Mouse (Mus musculus) midbrain, postnatal 0 days (tissue): Measurements from ENCODE around the gene Trim80. TPM values are rescaled to one million over a fixed set of nuclear protein-coding genes. Genes with fewer than 3 reads are reported as not detected.

ENCODE experiments used
- ATAC-seq: fragments of 200-750 bp; cut with Nextera tagmentation; 2 replicates; pipeline ENCODE4 v1.8.0; 2017; ENCODE audit warnings: moderate number of reproducible peaks, mild to moderate bottlenecking, moderate TSS enrichment, moderate library complexity; ENCODE audit not compliant: low FRiP score
- DNase-seq: peaks from one replicate; pipeline ENCODE4 v3.0.0-alpha.2; 2015; ENCODE audit warnings: low spot score
- H3K27ac ChIP-seq: fragments of 300-500 bp; sonication (generic); 2 replicates; pipeline ENCODE4 v1.5.1; 2014; ENCODE audit warnings: low read depth, mild to moderate bottlenecking, low read length, mixed read lengths
- H3K27me3 ChIP-seq: fragments of 300-500 bp; sonication (generic); 2 replicates; pipeline ENCODE4 v1.6.1; 2014; ENCODE audit warnings: low read length, control low read depth, mixed read lengths; ENCODE audit not compliant: insufficient read depth
- H3K36me3 ChIP-seq: fragments of 300-500 bp; sonication (generic); 2 replicates; pipeline ENCODE4 v1.6.1; 2014; ENCODE audit warnings: low read length, control low read depth, mixed read lengths; ENCODE audit not compliant: insufficient read depth
- H3K4me1 ChIP-seq: fragments of 300-500 bp; sonication (generic); 2 replicates; pipeline ENCODE4 v1.6.1; 2014; ENCODE audit warnings: mild to moderate bottlenecking, control low read depth, antibody characterized with exemption, low read length, mixed read lengths; ENCODE audit not compliant: insufficient read depth
- H3K4me2 ChIP-seq: fragments of 300-500 bp; sonication (generic); 2 replicates; pipeline ENCODE4 v1.6.1; 2014; ENCODE audit warnings: low read depth, mild to moderate bottlenecking, low read length, mixed read lengths; ENCODE audit not compliant: poor library complexity, severe bottlenecking
- H3K4me3 ChIP-seq: fragments of 300-500 bp; sonication (generic); 2 replicates; pipeline ENCODE4 v1.5.1; 2014; ENCODE audit warnings: low read depth, mild to moderate bottlenecking, low read length, moderate library complexity
- H3K9ac ChIP-seq: fragments of 300-500 bp; sonication (generic); replicated peaks from 2 replicates; pipeline ENCODE4 v1.6.1; 2014; ENCODE audit warnings: mild to moderate bottlenecking, low read length, moderate library complexity, mixed read lengths; ENCODE audit not compliant: poor library complexity, severe bottlenecking
- H3K9me3 ChIP-seq: fragments of 300-500 bp; sonication (generic); 2 replicates; pipeline ENCODE4 v1.6.1; 2016; ENCODE audit warnings: low read length, control low read depth
- CTCF ChIP-seq: IDR thresholded peaks from 2 replicates; pipeline ENCODE4 v1.5.1; 2016; ENCODE audit warnings: antibody characterized with exemption, mild to moderate bottlenecking
- WGBS: fragments of 180-500 bp; shearing (Covaris S2); extraction: QIAGEN DNeasy Blood & Tissue Kit; methylation state at CpG from one replicate; pipeline ENCODE4 v1.1.7; 2014; 5-methylcytosine and 5-hydroxymethylcytosine counted together
- polyA plus RNA-seq: library from polyadenylated mRNA; unstranded; fragments of >200 nt; fragmentation: Nextera tagmentation; extraction: Ambion mirVana; gene quantifications from 2 replicates; pipeline ENCODE4 v1.2.1, GENCODE M21; 2015
- total RNA-seq: library from RNA; depleted of rRNA; stranded (reverse); fragments of >200 nt; gene quantifications from 2 replicates; pipeline ENCODE4 v1.2.3, GENCODE M21; 2014

Gene Trim80
- total and polyA plus RNA-seq, 2 experiments from 2014 or later: 0.44 TPM; not detected in 1

GRCm38 (mm10) chr11:115478296-115478938, 38.1 kb downstream of the Trim80 start:
- H3K4me1 ChIP-seq: peaks cover 5% of the 10 kb centered on the region; the same call in 1 of the 2 replicates
- H3K4me3 ChIP-seq: no peak overlapping the region
- no peaks in the 10 kb centered on the region for H3K27me3 ChIP-seq
- no peaks in the 10 kb centered on the region for H3K36me3 ChIP-seq
- no peak overlapping the region for H3K4me2 ChIP-seq
- no peak overlapping the region for H3K9ac ChIP-seq
- ATAC-seq (no peak), DNase-seq (no peak)
- H3K27ac ChIP-seq: no peak overlapping the region
- no peak for TF ChIP-seq CTCF
- WGBS: 91% methylated on average over 9 of the region's 9 CpGs
- no peaks in the 10 kb centered on the region for H3K9me3 ChIP-seq

GRCm38 (mm10) chr11:115481553-115482259, 41.4 kb downstream of the Trim80 start:
- H3K4me1 ChIP-seq: no peaks in the 10 kb centered on the region; the same call in 1 of the 2 replicates
- ATAC-seq: no peak
- H3K27me3 ChIP-seq: no peaks in the 10 kb centered on the region
- no peak overlapping the region for H3K4me2 ChIP-seq
- no peak overlapping the region for H3K27ac ChIP-seq
- H3K9ac ChIP-seq: no peak overlapping the region
- 0 out of 2 replicates have a peak, but pooled peaks cover 3% of the 10 kb centered on the region for H3K36me3 ChIP-seq
- no peaks in the 10 kb centered on the region for H3K9me3 ChIP-seq
- no peak for DNase-seq
- TF ChIP-seq CTCF: no peak
- 87% methylated on average over 6 of the region's 6 CpGs for WGBS
- no peak overlapping the region for H3K4me3 ChIP-seq

GRCm38 (mm10) chr11:115483278-115483677, 42.9 kb downstream of the Trim80 start:
- Histone ChIP-seq H3K27me3 (no peaks in the 10 kb centered on the region), H3K27ac (no peak overlapping the region), H3K4me3 (no peak overlapping the region), H3K9me3 (no peaks in the 10 kb centered on the region), H3K9ac (no peak overlapping the region), H3K4me2 (no peak overlapping the region), H3K36me3 (0 out of 2 replicates have a peak, but pooled peaks cover 3% of the 10 kb centered on the region), H3K4me1 (no peaks in the 10 kb centered on the region)
- DNase-seq (no peak), ATAC-seq (no peak)
- WGBS: 68% methylated on average over 11 of the region's 11 CpGs
- no peak for TF ChIP-seq CTCF

- no peaks in the 10 kb centered on the region for H3K4me1 ChIP-seq
- no peak overlapping the region for H3K27ac ChIP-seq
- ATAC-seq: no peak
- WGBS: 19% methylated on average over 6 of the region's 6 CpGs
- peak; percentile 96 for TF ChIP-seq CTCF
- H3K36me3 ChIP-seq: peaks cover 7% of the 10 kb centered on the region
- no peak overlapping the region for H3K4me2 ChIP-seq
- H3K27me3 ChIP-seq: no peaks in the 10 kb centered on the region
- no peak overlapping the region for H3K4me3 ChIP-seq
- H3K9ac ChIP-seq: no peak overlapping the region
- H3K9me3 ChIP-seq: no peaks in the 10 kb centered on the region
- peak; percentile 82 for DNase-seq
Observed at GRCm38 (mm10) chr11:115483726-115484125, 43.4 kb downstream of the Trim80 start.

GRCm38 (mm10) chr11:115485155-115485554, 44.8 kb downstream of the Trim80 start:
- ATAC-seq (no peak), DNase-seq (no peak)
- Histone ChIP-seq H3K27ac (0 out of 2 replicates have a peak overlapping the region, but pooled peaks have one; percentile 12), H3K9me3 (no peaks in the 10 kb centered on the region), H3K27me3 (no peaks in the 10 kb centered on the region), H3K9ac (no peak overlapping the region), H3K36me3 (peaks cover 13% of the 10 kb centered on the region), H3K4me3 (no peak overlapping the region), H3K4me1 (no peaks in the 10 kb centered on the region), H3K4me2 (no peak overlapping the region)
- TF ChIP-seq CTCF: no peak
- WGBS: 30% methylated on average over 12 of the region's 12 CpGs

- Histone ChIP-seq H3K27me3 (no peaks in the 10 kb centered on the region), H3K4me3 (no peak overlapping the region), H3K4me2 (no peak overlapping the region), H3K36me3 (peaks cover 13% of the 10 kb centered on the region), H3K4me1 (peaks cover 4% of the 10 kb centered on the region; the same call in 1 of the 2 replicates), H3K9ac (no peak overlapping the region), H3K27ac (no peak overlapping the region), H3K9me3 (no peaks in the 10 kb centered on the region)
- no peak for DNase-seq
- 89% methylated on average over 19 of the region's 19 CpGs for WGBS
- no peak for TF ChIP-seq CTCF
- ATAC-seq: no peak
Observed at GRCm38 (mm10) chr11:115488551-115489104, 48.3 kb downstream of the Trim80 start.
